Mouse (Mus musculus) lung, adult 2 months (tissue): ENCODE measurements around the gene H13.

ENCODE experiments used
- CTCF ChIP-seq: fragments of 200-500 bp; IDR thresholded peaks from 2 replicates; pipeline ENCODE4 v1.5.1; 2011; ENCODE audit warnings: mild to moderate bottlenecking, low read length, control low read depth; ENCODE audit not compliant: insufficient read depth
- POLR2A ChIP-seq: fragments of 200-500 bp; IDR thresholded peaks from 2 replicates; pipeline ENCODE4 v1.6.1; 2011; ENCODE audit warnings: low read depth, mild to moderate bottlenecking, control low read depth, low read length, borderline replicate concordance; ENCODE audit errors: extremely low read depth

- TF ChIP-seq CTCF (no peak), POLR2A (no peak)
These were observed 46.3 kb upstream of the H13 start, which contains the start of gene Defb25 for GRCm38 (mm10) chr2:152622953-152623352.
